Mouse (Mus musculus) kidney, adult 2 months (tissue): ENCODE measurements around the gene Mapk8ip2.

Source experiments
- CTCF ChIP-seq: fragments of 200-500 bp; conservative IDR thresholded peaks from 2 replicates; pipeline ENCODE4 v1.5.1; 2011; ENCODE audit warnings: low read depth, mild to moderate bottlenecking, control low read depth, low read length, moderate library complexity, mixed read lengths; ENCODE audit not compliant: insufficient read depth, insufficient read length
- POLR2A ChIP-seq: fragments of 200-500 bp; IDR thresholded peaks from one replicate; pipeline ENCODE4 v1.6.1; 2011; ENCODE audit warnings: low read depth, low read length, control low read depth

DNA sequence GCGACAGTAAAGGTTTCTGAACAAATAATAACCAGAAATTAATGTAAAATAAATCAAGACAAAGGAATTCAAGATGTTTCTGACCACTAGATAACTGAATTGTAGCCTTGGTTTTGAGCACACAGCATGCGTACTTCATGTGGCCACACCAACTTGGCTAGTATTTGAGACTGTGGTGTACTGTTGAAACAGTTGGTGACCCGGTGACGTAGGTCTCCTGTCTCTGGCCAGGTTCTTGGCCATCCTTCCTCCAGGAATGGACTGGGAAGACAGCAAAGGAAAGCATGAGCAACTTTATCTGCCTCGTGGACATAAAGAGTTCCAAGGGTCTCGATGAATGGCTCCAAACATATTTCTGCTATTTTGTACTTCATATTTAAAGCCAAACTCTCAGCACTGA, 21.9 kb upstream of the Mapk8ip2 start:
- no peak for TF ChIP-seq POLR2A
- TF ChIP-seq CTCF = no peak
